Mouse (Mus musculus): Measurements from ENCODE around the gene Gm21719.
"Not testable (repeated sequence)": the region's sequence is repeated elsewhere in the genome, so short reads cannot be mapped to it uniquely, and the experiment has no call there.

Gm21719 gene

GRCm38 (mm10) chrY:6682772-6683171, at the start of gene Gm21719:
TSS of gene Gm21719 (minus strand) at chrY:6682872.
- DNase-seq = not testable (repeated sequence)
